Mouse (Mus musculus): ENCODE measurements around the gene Lix1.

- TF ChIP-seq CTCF (IDR thresholded peaks at IDR 0.05; ENCODE audit: low read depth) (no peak), EP300 (IDR thresholded peaks at IDR 0.05; ENCODE audit: low read depth) (no peak)
These were observed 9.0 kb downstream of the Lix1 start for GRCm38 (mm10) chr17:17411443-17411842.

Measured in liver, embryonic 14.5 days (tissue).